Mouse (Mus musculus): ENCODE measurements around the gene Mmrn1. TPM values are rescaled to one million over a fixed set of nuclear protein-coding genes. Genes with fewer than 3 reads are reported as not detected.

The Mmrn1 gene
- total and polyA plus RNA-seq, 2 experiments, result 0.02 to 1.1 TPM

DNA sequence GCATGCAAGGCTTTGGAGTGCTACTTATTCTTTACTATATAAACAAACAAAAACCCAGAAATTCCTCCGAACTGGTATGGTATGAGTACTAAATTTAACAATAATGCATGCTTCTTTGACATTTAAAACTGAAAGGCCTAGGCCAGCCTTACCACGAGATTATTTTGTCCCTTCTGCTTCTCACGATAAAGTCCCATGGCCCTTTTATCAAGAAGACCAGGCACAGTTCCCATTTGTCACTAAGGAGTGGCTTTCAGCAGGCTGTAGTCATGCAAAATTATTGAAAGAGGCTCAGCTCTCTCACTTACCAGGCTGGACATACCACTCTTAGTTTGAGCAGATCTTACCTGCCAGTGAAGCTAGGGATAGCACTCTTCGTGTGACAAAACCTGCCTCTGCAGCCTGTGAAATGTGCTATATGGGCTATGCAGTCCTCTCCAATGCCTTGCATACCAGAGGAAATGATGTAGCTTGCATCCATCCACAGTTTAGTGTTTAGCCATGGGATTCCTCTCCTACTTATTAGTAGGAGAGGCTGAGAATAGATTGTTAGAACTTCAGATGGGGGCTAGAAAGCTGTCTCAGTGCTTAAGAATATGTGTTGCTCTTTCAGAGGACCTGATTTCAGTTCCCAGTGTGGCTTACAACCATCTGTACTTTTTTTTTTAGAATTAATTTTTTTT is 10.8 kb downstream of the Mmrn1 start:
- TF ChIP-seq CTCF (IDR thresholded peaks at IDR 0.05; ENCODE audit: low read depth, low read length), result no peak
- TF ChIP-seq POLR2A (IDR thresholded peaks at IDR 0.05; ENCODE audit: extremely low read depth, insufficient read depth, low read length), result no peak
- Histone ChIP-seq H3K4me1 (ENCODE audit: control insufficient read depth, insufficient read depth, low read length) (no peaks in the 10 kb centered on the region), H3K9ac (ENCODE audit: low read depth, low read length) (no peak overlapping the region), H3K27me3 (ENCODE audit: control insufficient read depth, insufficient read depth, low read length) (no peaks in the 10 kb centered on the region), H3K4me3 (ENCODE audit: insufficient read depth, low read depth, low read length) (no peak overlapping the region), H3K27ac (replicated peaks; ENCODE audit: insufficient read depth, low read depth, low read length) (no peak overlapping the region), H3K79me2 (ENCODE audit: control insufficient read depth, insufficient read depth, low read length) (no peaks in the 10 kb centered on the region), H3K36me3 (ENCODE audit: control insufficient read depth, insufficient read depth, low read length) (no peaks in the 10 kb centered on the region)
- 60% methylated on average over 4 of the region's 4 CpGs for WGBS
- no peak for DNase-seq (ENCODE audit: extremely low read depth, low read depth, low spot score)

DNA sequence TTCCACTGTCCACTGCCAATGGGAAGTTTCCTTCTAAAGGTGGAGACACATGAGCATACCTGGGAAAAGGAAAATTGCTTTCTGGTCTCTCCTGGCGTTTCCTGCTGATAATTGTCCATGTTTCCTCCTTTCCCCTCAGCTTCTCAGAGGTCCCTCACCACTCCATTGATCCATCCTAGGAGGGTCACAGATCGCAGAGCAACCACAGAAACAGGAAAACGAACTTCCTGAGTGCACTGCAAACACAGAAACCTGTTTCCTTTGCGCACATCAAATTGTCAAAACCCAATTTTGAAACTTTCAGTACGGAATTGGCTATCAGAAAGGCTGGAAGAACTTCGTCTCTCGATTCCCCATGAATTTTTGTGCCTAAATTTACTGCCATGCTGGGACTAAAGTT is 19.4 kb downstream of the Mmrn1 start:
- H3K9ac ChIP-seq (ENCODE audit: low read depth, low read length), result no peak overlapping the region
- H3K27ac ChIP-seq (replicated peaks; ENCODE audit: insufficient read depth, low read depth, low read length), result no peak overlapping the region
- DNase-seq (ENCODE audit: extremely low read depth, low read depth, low spot score), result no peak
- H3K4me3 ChIP-seq (ENCODE audit: insufficient read depth, low read depth, low read length), result no peak overlapping the region
- no peaks in the 10 kb centered on the region for H3K4me1 ChIP-seq (ENCODE audit: control insufficient read depth, insufficient read depth, low read length)
- no peak for TF ChIP-seq CTCF (IDR thresholded peaks at IDR 0.05; ENCODE audit: low read depth, low read length)
- TF ChIP-seq POLR2A (IDR thresholded peaks at IDR 0.05; ENCODE audit: extremely low read depth, insufficient read depth, low read length), result no peak
- H3K79me2 ChIP-seq (ENCODE audit: control insufficient read depth, insufficient read depth, low read length), result no peaks in the 10 kb centered on the region
- no peaks in the 10 kb centered on the region for H3K36me3 ChIP-seq (ENCODE audit: control insufficient read depth, insufficient read depth, low read length)
- 55% methylated on average over 7 of the region's 7 CpGs for WGBS
- H3K27me3 ChIP-seq (ENCODE audit: control insufficient read depth, insufficient read depth, low read length), result no peaks in the 10 kb centered on the region

DNA sequence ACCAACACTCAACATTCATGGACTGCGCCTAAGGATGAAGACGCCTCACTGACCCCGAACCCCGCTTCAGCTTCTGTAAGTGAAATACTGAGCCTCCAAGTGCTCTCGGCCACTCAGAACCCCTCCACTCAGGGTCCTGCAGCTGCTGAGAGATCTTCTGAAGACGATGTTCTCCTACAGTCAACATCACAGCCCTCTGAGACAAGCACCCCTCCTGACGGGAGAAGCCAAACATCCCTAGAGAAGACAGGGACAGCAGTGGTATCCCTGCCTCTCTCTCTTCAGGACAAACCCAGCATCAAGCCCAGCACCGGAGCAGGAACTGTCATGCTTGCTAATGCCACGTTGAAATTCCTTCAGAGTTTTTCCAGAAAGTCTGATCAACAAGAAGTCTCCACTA is 19.8 kb downstream of the Mmrn1 start:
- no peaks in the 10 kb centered on the region for H3K4me1 ChIP-seq (ENCODE audit: control insufficient read depth, insufficient read depth, low read length)
- no peak overlapping the region for H3K4me3 ChIP-seq (ENCODE audit: insufficient read depth, low read depth, low read length)
- no peaks in the 10 kb centered on the region for H3K79me2 ChIP-seq (ENCODE audit: control insufficient read depth, insufficient read depth, low read length)
- H3K27ac ChIP-seq (replicated peaks; ENCODE audit: insufficient read depth, low read depth, low read length), result no peak overlapping the region
- 53% methylated on average over 9 of the region's 9 CpGs for WGBS
- TF ChIP-seq CTCF (IDR thresholded peaks at IDR 0.05; ENCODE audit: low read depth, low read length), result no peak
- no peak for TF ChIP-seq POLR2A (IDR thresholded peaks at IDR 0.05; ENCODE audit: extremely low read depth, insufficient read depth, low read length)
- no peaks in the 10 kb centered on the region for H3K36me3 ChIP-seq (ENCODE audit: control insufficient read depth, insufficient read depth, low read length)
- DNase-seq (ENCODE audit: extremely low read depth, low read depth, low spot score), result no peak
- no peak overlapping the region for H3K9ac ChIP-seq (ENCODE audit: low read depth, low read length)
- no peaks in the 10 kb centered on the region for H3K27me3 ChIP-seq (ENCODE audit: control insufficient read depth, insufficient read depth, low read length)

DNA sequence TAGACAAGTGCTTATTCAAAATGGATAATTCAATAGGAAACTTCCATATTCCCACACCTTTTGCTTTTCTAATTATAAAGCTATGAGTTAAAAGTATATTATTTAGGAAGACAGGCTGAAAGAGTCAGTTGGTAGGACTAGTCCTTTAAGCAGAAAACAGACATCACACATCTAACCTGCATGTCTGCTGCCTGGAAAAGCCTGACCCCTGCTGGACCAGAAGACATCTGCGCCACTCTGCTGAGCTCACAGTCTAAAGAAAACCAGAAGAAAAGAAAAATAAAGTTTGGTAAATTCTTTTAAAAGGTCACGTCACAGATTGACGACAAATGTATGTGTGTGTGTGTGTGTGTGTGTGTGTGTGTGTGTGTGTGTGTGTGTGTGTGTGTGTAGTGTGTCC is 25.6 kb downstream of the Mmrn1 start:
- Histone ChIP-seq H3K79me2 (ENCODE audit: control insufficient read depth, insufficient read depth, low read length) (no peaks in the 10 kb centered on the region), H3K9ac (ENCODE audit: low read depth, low read length) (no peak overlapping the region), H3K36me3 (ENCODE audit: control insufficient read depth, insufficient read depth, low read length) (no peaks in the 10 kb centered on the region), H3K27ac (replicated peaks; ENCODE audit: insufficient read depth, low read depth, low read length) (no peak overlapping the region), H3K4me3 (ENCODE audit: insufficient read depth, low read depth, low read length) (no peak overlapping the region), H3K27me3 (ENCODE audit: control insufficient read depth, insufficient read depth, low read length) (no peaks in the 10 kb centered on the region), H3K4me1 (ENCODE audit: control insufficient read depth, insufficient read depth, low read length) (no peaks in the 10 kb centered on the region)
- TF ChIP-seq CTCF (IDR thresholded peaks at IDR 0.05; ENCODE audit: low read depth, low read length), result peak; percentile 61
- TF ChIP-seq POLR2A (IDR thresholded peaks at IDR 0.05; ENCODE audit: extremely low read depth, insufficient read depth, low read length), result no peak
- WGBS, result 49% methylated on average over 3 of the region's 3 CpGs
- peak; percentile 10 for DNase-seq (ENCODE audit: extremely low read depth, low read depth, low spot score)

DNA sequence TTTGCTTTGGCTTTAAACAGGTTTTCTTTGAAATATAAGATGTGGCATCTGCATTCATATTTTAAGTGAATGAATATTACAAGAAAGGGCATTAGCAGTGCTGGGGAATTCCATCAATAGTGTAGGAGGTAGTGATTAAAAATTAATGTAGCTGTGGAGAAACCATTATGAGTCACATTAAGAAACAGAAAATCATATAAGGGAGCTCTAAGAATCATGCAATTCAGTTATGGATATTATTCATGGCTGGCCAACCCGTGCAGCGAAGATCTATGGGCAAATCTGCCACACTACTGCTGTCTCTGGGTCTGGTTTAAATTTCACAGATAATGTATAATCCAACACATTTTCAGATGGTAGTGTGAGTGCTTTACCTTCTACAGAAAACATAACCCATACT is 36.5 kb downstream of the Mmrn1 start:
- Histone ChIP-seq H3K27ac (replicated peaks; ENCODE audit: insufficient read depth, low read depth, low read length) (no peak overlapping the region), H3K4me3 (ENCODE audit: insufficient read depth, low read depth, low read length) (no peak overlapping the region), H3K4me1 (ENCODE audit: control insufficient read depth, insufficient read depth, low read length) (no peaks in the 10 kb centered on the region), H3K27me3 (ENCODE audit: control insufficient read depth, insufficient read depth, low read length) (no peaks in the 10 kb centered on the region), H3K9ac (ENCODE audit: low read depth, low read length) (no peak overlapping the region), H3K79me2 (ENCODE audit: control insufficient read depth, insufficient read depth, low read length) (no peaks in the 10 kb centered on the region), H3K36me3 (ENCODE audit: control insufficient read depth, insufficient read depth, low read length) (no peaks in the 10 kb centered on the region)
- WGBS, result 88% methylated on average over 2 of the region's 2 CpGs
- no peak for DNase-seq (ENCODE audit: extremely low read depth, low read depth, low spot score)
- no peak for TF ChIP-seq POLR2A (IDR thresholded peaks at IDR 0.05; ENCODE audit: extremely low read depth, insufficient read depth, low read length)
- no peak for TF ChIP-seq CTCF (IDR thresholded peaks at IDR 0.05; ENCODE audit: low read depth, low read length)

DNA sequence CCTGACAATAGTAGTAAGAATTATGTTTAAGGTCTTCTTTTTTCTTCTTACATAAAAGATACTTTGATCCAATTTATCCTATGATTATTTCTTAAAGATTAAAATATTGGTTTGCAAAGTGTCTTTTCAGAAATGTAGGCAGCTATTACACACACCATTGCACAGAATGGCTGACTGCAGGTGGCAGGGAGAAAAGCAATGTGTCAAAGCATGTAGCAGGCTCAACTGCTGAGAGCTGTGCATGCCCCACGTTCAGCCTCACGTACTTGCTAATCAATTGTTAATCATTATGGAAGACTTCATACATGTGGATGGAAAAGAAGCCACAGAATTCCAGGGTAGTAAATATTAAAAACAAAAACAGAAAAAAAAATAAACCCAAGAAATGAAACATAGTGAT is 37.1 kb downstream of the Mmrn1 start:
- WGBS, result 69% methylated on average over 2 of the region's 2 CpGs

More for the DNA sequence above, 37.1 kb downstream of the Mmrn1 start:
- no peak for TF ChIP-seq POLR2A (IDR thresholded peaks at IDR 0.05; ENCODE audit: extremely low read depth, insufficient read depth, low read length)
- TF ChIP-seq CTCF (IDR thresholded peaks at IDR 0.05; ENCODE audit: low read depth, low read length), result no peak
- H3K27ac ChIP-seq (replicated peaks; ENCODE audit: insufficient read depth, low read depth, low read length), result no peak overlapping the region
- H3K4me1 ChIP-seq (ENCODE audit: control insufficient read depth, insufficient read depth, low read length), result no peaks in the 10 kb centered on the region
- H3K36me3 ChIP-seq (ENCODE audit: control insufficient read depth, insufficient read depth, low read length), result no peaks in the 10 kb centered on the region
- H3K9ac ChIP-seq (ENCODE audit: low read depth, low read length), result no peak overlapping the region
- no peak for DNase-seq (ENCODE audit: extremely low read depth, low read depth, low spot score)
- no peak overlapping the region for H3K4me3 ChIP-seq (ENCODE audit: insufficient read depth, low read depth, low read length)
- no peaks in the 10 kb centered on the region for H3K79me2 ChIP-seq (ENCODE audit: control insufficient read depth, insufficient read depth, low read length)
- no peaks in the 10 kb centered on the region for H3K27me3 ChIP-seq (ENCODE audit: control insufficient read depth, insufficient read depth, low read length)

Measured in liver, adult 2 months (tissue).